Mouse (Mus musculus) spleen, postnatal 4 days (tissue): ENCODE results near the gene Fbxo30.
"Not testable (repeated sequence)": the region's sequence is repeated elsewhere in the genome, so short reads cannot be mapped to it uniquely, and the experiment has no call there.

Experiments used
- DNase-seq, 2 experiments: peaks; one replicate each; pipeline ENCODE4 v3.0.0; 2022; ENCODE audit warnings: low spot score in 2 of 2

Gene Fbxo30

DNA sequence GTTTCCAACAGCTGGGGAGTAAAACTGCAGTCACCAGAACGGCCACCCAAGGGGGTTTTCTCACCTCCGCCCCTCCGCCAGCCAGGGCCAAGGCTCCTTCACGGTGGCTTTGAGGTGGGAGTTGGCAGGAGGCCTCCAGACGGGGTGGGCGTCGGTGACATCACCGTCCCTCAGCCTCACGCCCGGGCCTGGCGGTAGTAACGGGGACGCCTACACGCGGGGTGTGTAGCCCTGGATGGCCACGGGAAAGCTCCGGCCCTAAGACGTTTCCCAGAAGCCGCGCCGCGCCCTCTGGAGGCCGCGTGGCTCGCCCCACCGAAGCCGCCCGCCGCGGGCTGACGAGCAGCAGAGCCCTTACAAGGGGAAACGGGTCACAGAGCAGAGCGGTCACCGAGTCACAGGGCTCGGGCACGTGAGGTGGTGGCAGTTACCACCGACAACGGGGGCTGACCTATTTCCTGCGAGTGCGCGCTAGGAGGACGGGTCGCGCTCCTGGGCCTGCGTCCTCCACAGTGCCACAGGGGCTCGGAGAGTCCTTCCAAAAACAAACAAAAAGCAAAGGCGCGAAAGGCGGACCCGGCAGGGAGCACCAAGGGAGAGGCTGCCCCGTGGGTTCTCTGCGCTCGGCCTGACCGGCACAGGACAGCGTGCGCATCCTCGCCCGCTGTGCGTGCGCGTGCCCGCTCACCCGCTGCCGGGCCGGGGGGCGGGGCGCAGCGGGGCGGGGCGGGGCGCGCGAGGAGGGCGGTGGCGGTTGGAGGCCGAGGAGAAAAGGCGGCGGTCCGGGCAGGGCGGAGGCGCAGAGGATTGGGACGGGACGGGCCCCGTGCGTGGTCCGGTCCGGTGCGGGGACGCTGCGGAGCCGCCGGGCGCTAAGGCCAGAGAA, at the start of gene Fbxo30:
Fbxo30 (plus strand) TSS at position 753 of the 886 bp plus-strand sequence.
- DNase-seq, result peak; percentile 90 to 96

DNA sequence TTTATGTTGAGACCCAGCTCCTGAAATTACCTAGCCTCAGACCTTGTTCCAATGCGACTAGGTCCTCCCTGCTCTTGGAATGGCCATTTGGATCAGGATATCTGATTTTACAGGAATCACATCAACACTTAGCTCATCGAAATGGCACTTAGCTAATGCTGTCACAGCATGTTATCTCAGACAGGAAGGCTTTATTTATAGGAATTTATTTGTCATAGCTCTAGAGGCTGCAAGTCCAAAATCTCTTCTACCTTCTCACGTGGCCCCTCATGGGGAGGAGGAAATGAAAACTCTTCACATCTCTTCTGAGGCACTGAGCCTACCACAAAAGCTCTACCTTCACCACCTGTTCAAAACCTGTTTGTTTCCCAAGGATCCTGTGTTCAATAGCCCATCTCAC, 47.9 kb upstream of the Fbxo30 start:
- no peak for DNase-seq

DNA sequence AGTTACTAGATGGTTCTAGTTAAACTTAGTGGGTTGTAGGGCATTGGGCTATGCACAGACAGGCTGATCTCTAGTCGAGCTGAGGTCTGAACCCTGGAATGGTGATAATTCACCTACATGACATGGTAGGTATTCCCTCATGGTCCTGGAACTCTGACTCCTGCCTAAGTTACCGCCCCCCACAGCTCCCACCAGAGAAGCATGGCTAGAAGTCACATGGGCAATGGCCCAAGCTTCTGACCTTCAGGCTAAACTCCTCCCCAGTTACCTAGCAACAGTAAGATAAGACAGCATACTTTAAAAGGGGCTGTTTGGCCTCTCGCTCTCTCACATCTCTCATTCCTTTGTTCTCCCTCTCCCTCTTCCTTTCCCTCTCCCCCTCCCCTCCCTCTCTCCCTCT, 38.1 kb upstream of the Fbxo30 start:
- not testable (repeated sequence) for DNase-seq

DNA sequence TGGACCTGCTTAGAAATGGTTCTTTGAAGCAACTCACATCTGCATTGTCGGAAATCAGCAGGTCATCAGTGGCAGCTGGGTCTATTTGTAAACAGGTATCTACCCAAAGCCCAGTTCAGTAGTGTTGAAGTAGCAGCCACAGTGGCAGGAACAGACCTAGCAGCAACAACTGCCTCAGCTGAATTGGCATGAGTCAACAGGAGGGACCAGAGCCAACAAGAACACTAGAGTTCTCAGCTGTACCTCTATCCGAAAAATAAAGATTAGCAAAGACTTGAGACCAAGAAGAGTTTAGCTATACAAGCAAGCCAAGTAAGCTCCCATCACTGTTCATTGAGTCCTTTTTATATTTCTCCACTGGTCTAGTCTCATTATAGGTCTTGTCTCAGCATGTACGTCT, 32.9 kb upstream of the Fbxo30 start:
- no peak for DNase-seq

DNA sequence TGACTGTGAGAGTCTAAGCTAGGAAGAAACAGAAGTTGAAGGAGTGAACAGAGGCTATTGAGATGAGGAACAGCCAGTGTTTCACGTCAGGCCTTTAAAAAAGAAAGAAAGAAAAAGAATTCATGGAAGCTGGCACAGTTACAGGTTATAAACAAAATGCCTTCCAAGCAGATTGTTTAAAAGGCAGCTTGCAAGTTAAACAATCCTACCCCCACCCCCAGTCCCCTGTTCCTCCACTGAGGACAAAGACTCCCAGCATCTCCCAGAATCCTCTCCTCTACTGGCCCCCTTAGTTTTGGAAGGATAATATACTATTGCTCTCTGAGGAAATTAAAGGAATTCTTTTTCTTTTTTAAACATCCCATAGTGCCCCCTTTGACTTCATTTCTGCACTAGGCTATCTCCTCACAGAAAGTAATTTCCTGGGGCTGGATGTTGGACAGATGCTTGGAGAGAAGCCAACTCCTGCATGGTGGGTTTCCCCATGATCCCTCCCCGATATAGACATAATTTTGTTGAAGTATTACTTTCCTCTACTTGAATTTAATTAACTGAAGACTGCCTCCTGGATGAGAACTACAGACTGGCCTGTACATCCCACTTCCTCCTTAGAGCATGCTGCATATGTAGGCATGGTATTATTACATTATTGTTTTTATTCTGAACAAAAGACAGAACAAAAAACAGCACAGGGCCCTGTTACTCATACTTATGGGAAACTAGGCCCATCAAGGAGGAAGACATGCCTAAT, 30.7 kb upstream of the Fbxo30 start:
- DNase-seq, result no peak

DNA sequence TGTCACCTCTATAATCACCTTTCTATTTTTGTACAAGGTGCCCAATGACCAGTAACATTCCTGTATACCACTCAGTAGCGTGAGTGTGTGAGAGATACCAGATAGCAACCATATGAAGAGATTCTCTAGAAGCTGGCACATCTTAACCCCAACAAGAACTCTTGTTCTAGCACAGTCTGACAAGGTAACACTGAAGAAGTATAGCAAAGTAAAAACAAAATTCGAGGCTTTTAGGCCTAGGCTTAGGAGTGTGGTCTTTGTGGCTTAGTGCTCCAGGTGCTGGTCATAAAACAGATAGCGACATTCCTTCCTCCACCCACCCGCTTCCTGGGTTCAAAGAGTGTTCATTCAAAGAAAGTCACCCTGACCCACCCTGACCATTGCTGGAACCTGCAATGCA, 27.5 kb upstream of the Fbxo30 start:
- DNase-seq, result not testable (repeated sequence)

DNA sequence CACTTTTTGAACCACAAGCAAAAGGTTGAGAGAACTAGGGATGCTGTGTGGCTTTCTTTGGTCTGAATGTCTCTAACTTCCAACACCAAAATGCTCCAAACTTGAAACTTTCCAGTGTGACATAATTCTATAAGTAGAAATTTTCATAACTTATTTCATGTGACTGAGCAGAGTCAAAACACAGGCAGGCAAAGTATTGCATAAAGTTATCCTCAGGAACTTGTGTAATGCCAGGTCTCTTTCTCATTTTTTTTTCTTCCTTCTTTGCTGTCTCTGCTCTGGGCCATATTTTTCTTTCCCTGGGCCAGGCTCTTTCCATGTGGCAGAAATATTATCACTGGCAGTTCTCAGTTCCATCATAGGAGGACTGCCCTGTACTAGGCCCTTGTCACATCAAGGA, 21.0 kb upstream of the Fbxo30 start:
- DNase-seq, result no peak

DNA sequence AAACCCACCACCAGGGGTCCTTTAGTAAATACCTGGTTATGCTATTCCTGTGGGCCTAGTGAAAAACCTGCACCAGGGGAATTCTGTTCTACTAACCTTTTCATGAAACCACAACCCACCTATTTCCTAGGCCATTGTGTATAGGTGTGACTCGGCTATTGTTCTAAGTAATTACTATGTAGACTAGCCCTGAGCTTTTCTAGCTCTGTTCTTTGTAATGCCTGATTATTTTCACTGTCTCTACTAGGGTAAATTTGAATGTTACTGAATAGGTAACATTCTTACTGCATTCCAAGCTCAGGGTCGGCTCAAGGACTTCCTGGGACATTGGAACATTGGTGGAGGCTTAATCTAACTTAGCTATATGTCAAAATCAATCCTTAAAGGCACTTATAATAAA, 18.8 kb upstream of the Fbxo30 start:
- not testable (repeated sequence) for DNase-seq

DNA sequence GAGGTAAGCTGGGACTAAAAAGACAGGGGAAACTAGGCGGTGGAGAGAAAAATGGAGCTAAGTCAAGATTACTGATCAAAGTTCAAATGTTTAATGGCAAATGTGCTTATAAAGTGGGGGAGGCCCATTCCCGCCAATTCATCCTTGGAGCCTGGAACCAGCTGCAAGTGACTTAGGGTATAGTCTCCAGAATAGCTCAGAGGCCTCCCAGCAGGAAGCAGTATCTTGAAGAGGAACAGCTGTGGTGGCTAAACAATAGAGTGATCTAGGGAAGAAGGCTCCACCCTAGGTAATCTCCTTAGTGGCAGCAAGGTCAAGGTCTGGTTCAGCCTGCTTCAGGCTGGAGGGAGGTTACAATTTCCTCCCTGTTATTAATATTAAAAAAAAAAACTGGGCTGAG, 17.3 kb upstream of the Fbxo30 start:
- DNase-seq, result not testable (repeated sequence)

DNA sequence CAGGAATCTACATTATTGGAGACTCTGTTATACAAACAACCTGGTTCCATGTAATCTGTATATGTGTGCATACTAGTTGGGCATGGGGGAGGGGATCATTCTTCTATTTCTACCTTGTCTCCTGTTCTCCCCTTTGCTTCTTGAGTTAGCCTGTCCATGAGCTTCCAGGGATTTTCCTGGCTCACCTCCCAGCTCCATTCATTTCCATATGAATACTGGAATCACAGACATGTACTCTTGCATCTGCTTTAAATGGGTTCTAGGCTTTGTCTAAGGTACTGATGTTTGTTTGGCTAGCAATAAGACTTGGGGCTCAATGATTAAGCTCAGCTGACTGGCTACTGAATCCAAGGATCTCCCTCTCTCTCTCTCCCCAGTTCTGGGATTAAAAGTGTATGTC, 12.0 kb upstream of the Fbxo30 start:
- DNase-seq, result no peak

DNA sequence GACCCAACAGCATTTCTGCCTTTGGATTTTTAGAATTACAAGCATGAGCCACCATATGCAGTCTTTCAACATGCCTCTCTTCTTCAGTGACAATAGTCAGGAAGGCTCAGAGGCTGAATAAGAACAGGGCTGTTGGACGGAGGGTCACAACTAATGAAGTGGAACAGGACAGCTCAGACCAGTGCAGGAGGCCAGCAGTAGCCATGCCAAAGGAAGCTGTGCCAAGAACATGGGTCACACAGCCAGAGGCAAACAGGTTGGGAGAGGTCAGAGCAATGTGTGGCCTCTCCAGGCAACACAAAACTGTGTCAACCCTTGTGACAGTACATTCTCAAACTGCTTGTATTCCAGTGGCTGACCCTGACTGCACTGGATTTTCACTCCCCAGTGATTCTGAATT, 6.7 kb upstream of the Fbxo30 start:
- no peak for DNase-seq

DNA sequence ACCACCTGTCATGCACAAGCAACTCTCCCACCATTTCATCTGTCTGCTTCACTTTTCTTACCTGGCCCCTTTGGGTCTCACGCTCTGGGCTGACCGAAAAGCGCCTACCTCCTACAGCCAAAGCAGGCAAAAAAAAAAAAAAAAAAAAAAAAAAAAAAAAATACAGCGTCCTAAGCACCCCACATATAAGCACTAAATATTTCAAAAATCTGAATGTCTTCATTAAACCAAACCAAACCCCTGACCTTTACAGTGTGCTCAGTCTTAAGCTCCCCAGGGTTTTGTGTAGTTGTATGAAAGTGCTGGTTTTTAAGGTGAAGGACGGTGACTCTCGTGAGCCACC, 924 bp upstream of the Fbxo30 start:
- no peak for DNase-seq

DNA sequence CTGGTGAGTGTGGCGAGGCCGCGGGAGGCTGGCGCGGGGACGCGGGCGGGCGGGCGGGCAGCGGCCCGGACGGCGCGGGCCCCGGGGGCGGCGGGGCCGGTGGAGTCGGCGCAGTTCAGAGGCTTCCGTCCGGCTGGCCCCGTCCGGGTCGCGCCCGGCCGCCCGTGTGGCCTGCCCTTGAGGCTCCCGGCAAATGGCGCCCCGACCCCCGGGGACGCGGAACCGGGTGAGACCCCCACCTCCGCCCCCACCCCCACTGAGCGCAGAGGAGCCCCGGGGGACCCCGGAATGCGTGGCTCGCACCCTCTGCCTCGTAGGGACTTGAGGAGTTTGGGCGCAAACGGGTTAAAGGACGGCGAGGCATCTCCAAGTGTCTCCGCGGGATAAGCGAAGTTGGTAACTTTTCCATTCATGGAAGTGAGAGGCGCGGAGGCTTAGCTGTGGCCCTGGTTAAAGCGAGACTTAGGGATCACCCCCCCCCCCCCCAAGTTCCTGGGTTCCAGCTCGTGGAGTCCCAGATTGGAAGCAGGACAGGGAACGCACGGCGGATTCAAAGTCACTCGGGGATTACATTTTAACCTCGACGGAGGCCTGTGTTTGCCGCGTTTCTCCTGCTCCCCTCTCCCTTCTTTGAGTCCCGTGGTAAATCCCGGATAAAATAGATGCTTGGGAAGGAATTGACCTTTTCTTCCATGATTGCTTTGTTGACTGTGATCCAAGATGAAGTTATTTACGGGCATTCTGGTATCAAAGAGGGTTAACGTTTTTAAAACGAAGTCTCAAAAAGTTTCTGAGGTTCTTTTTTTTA, 572 bp downstream of the Fbxo30 start:
- DNase-seq, result peak; percentile 39 to 77

DNA sequence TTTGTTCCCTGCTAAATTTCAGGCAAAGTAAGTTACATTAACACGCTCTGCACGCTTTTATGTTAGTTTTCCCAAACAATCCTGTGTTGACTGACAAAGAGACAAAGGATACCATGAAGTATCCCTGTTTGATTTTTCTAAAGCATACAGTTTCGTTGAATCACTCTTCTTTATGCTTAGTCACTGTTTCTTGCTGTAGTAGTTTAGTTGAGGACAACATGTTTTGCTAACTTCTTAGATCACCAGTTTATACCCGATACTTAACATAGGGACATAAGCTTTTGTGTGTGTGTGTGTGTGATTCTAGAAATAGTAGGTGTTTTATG, 1.1 kb downstream of the Fbxo30 start:
- DNase-seq, result no peak

DNA sequence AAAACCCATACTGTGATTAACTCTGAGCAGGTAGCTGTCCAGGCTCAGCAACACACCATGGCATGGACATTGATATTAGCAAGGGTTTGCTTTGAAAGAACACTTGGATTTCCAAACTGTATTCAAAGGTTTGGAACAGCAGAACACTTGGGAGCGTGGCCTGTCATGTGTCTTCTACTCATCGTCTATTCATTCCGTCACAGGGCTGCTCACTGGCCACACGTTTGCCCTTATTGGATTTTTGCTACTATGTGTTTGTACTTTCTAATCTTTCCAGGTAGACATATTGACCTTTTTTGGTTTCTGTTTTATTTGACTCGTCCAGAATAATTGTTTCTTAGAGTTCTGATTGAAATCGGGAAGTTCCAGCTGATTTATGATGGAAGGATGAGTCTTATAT, 17.3 kb downstream of the Fbxo30 start:
- no peak for DNase-seq

DNA sequence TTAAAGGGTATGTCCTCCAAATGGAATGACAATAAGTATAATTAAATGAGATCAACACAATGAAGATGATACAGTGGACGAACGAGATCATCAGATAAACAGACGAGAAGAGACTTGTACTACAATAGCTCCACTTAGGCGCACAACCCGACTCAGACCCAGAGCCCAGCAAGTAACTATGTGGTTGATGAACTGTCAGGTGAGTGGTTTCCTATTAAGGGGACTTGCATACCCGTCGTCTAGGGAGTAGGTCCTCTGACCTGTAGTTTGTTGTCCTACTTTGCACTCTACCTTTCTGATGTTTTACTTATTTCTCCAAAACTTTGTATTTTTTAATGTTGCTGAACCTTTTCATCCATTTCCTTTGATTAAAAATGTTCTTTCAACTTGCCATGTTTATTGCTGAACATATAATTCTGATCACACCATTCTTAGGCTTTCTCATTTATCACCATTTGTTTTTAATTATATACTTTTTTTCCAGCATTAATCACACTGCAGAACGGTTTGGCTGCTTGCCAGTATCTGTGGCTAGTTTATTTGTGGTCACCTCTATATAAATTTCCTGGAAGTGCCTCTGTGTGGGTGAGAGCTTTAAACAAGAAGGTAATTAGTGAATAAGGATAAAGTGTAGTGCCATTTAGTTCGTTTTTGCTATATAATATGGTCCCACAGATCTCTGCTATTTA, 24.4 kb downstream of the Fbxo30 start:
- DNase-seq, result no peak

DNA sequence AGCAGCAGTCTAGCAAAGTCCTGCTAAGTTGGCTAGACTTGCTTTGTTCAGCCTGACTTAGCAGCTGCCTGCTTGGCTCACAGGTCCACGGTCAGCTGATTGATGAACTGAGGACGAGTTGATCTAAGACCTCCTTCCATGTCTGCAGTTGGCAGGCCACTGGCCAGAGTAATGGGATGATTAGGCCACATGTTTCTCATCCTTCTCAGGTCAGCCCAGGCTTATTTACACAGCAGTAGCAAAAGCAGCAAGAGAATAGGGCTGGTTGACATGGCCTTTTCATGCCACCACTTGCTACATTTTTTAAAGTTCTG, 24.9 kb downstream of the Fbxo30 start:
- DNase-seq, result no peak

DNA sequence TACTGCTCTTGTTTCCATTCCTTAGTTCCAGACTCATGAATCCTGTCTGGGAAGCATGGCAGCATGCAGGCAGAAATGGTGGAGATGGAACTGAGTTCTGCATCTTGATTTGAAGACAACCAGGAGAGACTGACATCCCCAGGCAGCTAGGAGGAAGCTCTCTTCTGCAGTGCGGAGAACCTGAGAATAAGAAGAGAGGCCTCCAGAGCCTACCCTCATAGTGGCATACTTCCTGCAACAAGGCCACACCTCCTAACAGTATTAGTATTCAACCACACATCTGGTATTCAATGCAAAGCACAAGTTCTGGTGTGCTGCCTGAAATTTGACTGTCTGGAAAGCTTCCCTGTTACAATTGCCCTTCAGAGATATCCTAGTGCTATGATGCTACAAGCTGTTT, 28.7 kb downstream of the Fbxo30 start:
- DNase-seq, result no peak

DNA sequence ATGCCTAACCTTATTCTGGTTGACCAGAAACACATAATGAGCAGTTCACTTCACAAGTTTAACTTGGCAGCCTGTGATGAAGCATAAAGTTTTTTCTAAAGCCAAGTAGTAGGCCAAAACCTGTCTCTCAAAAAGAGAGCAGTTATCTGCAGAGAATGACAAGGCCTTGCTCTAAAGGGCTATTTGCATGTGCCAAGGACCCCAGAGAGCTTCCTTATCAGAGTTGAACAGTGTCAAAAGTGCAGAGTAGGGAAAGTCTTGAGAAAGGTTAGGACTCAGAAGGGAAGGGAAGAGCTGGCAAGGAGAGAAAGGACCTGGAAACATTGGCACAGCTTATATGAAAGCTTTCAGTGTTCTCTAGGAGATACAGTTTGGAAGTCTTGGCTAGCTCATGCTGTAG, 29.4 kb downstream of the Fbxo30 start:
- no peak for DNase-seq

DNA sequence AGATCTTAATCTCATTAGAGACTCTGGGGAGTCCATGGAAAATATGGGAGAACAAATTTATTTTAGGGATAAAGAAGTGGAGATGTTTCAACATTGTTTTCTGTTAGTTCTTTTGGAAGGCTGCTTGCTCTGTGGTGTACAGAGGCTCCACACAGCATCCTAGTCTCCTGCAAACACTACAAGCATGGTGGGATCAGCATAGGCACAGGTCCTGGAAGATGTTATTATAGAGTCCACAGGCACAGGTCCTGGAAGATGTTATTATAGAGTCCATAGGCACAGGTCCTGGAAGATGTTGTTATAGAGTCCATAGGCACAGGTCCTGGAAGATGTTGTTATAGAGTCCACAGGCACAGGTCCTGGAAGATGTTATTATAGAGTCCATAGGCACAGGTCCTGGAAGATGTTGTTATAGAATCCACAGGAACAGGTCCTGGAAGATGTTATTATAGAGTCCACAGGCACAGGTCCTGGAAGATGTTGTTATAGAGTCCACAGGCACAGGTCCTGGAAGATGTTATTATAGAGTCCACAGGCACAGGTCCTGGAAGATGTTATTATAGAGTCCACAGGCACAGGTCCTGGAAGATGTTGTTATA, 36.8 kb downstream of the Fbxo30 start:
- DNase-seq, result not testable (repeated sequence)

DNA sequence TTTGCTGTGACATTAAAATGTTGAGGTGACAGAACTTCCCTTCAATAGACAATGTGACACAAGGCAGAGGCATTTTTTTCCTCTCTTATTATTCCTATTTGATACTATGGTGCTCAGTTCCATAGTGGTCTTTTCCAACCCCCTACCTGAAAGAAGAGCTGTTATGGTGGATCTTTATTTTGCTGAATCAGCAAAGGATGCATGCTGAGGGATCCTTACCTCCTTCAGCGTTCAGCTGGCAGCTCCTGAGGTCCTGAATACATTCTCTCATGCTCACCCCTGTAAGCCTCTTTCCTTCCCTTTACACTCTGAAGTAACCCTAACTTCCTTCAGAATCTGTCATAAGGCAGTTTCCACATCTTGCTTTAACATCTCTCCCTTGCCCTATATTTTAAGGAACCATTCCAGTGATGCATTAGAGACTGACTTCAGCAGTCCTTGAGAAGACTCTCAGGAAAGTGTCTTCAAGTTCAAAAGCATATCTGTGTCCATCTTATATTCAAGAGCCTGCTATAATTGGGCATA, 38.4 kb downstream of the Fbxo30 start:
- DNase-seq, result no peak
